Mouse (Mus musculus) forebrain, embryonic 13.5 days (tissue): ENCODE measurements around the gene Gm14180. TPM values are rescaled to one million over a fixed set of nuclear protein-coding genes. Genes with fewer than 3 reads are reported as not detected.
"Not testable (repeated sequence)": the region's sequence is repeated elsewhere in the genome, so short reads cannot be mapped to it uniquely, and the experiment has no call there.

ENCODE experiments used
- ATAC-seq: fragments of 200-750 bp; cut with Nextera tagmentation; 2 replicates; pipeline ENCODE4 v1.8.0; 2017
- H3K27ac ChIP-seq: fragments of 300-500 bp; sonication (generic); 2 replicates; pipeline ENCODE4 v1.5.1; 2015; ENCODE audit warnings: inconsistent platforms, mild to moderate bottlenecking, moderate library complexity
- H3K27me3 ChIP-seq: fragments of 300-500 bp; sonication (generic); 2 replicates; pipeline ENCODE4 v1.6.1; 2015; ENCODE audit warnings: mild to moderate bottlenecking, inconsistent platforms
- H3K36me3 ChIP-seq: fragments of 300-500 bp; sonication (generic); 2 replicates; pipeline ENCODE4 v1.6.1; 2015; ENCODE audit warnings: mild to moderate bottlenecking, inconsistent platforms; ENCODE audit not compliant: poor library complexity, severe bottlenecking
- H3K4me1 ChIP-seq: fragments of 300-500 bp; sonication (generic); 2 replicates; pipeline ENCODE4 v1.6.1; 2015; ENCODE audit warnings: inconsistent platforms
- H3K4me2 ChIP-seq: fragments of 300-500 bp; sonication (generic); 2 replicates; pipeline ENCODE4 v1.6.1; 2015; ENCODE audit warnings: inconsistent platforms, mild to moderate bottlenecking, moderate library complexity
- H3K4me3 ChIP-seq: fragments of 300-500 bp; sonication (generic); 2 replicates; pipeline ENCODE4 v1.5.1; 2015; ENCODE audit warnings: mild to moderate bottlenecking, inconsistent platforms
- H3K9ac ChIP-seq: fragments of 300-500 bp; sonication (generic); 2 replicates; pipeline ENCODE4 v1.6.1; 2015; ENCODE audit warnings: mild to moderate bottlenecking, inconsistent platforms
- H3K9me3 ChIP-seq: fragments of 300-500 bp; sonication (generic); replicated peaks from 2 replicates; pipeline ENCODE4 v1.6.1; 2016; ENCODE audit warnings: inconsistent platforms
- WGBS: fragments of 180-500 bp; shearing (Covaris S2); methylation state at CpG from one replicate; pipeline ENCODE4 v1.1.7; 2015; 5-methylcytosine and 5-hydroxymethylcytosine counted together
- polyA plus RNA-seq: library from polyadenylated mRNA; unstranded; fragments of >200 nt; fragmentation: Nextera tagmentation; extraction: Ambion mirVana; gene quantifications from 2 replicates; pipeline ENCODE4 v1.2.1, GENCODE M21; 2015

Gene Gm14180
- polyA plus RNA-seq = not detected in 2 replicates

DNA sequence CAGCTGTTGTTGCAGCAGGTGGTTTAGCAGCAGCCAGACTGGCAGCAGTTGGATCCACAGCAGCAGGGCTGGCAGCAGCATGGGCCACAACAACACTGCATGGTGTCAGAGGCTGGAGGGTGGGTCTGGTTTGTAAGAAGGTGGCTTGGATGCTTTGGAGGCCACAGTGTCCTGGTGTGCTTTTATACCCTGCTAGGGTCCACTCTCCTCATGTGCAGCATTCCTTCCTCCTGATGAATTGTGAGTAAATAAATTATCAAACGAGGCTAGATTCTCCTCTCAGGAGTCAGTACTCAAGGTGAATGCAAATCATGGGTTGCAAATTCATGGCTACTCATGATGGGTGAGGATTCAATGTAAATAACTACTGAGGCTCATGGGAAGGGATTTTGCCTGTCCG lies at the start of gene Gm14180:
Gene Gm14180 (minus strand): TSS at position 101 of the 400 bp plus-strand sequence.
- Histone ChIP-seq H3K9ac (no peak within 1 kb of the TSS), H3K4me2 (no peak within 1 kb of the TSS), H3K4me1 (no peaks in the 10 kb centered on the region), H3K27ac (no peak within 1 kb of the TSS), H3K9me3 (no peaks in the 10 kb centered on the region), H3K27me3 (no peaks in the 10 kb centered on the region), H3K4me3 (no peak within 1 kb of the TSS), H3K36me3 (no peaks in the 10 kb centered on the region)
- ATAC-seq = no peak
- 67% methylated on average over 2 of the region's 2 CpGs for WGBS

DNA sequence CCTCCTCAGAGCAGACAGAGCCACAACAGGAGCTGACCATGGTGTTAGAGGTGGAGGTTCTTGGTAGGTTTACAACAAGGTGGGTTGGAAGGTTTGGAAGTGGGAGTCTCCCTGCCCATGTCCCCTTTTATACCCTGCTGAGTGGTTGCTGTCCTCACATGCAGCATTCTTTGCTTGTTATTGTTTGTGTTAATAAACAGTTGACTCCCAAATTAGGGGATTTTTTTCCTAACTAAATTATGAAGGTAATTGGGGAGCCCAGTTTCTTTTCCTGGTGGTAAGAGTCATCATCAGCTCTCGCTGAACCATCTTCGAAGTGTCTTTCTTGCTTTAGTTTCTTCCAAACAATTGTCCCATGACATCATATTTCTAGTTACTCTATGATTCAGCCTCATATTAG lies 46.5 kb upstream of the Gm14180 start, which contains the start of gene Krtap4-8:
Gene Krtap4-8 (minus strand): TSS at position 101 of the 400 bp plus-strand sequence.
- Histone ChIP-seq H3K9ac (no peak within 1 kb of the TSS), H3K4me3 (no peak within 1 kb of the TSS), H3K9me3 (no peaks in the 10 kb centered on the region), H3K4me2 (no peak within 1 kb of the TSS), H3K27me3 (no peaks in the 10 kb centered on the region), H3K27ac (no peak within 1 kb of the TSS), H3K36me3 (no peaks in the 10 kb centered on the region), H3K4me1 (no peaks in the 10 kb centered on the region)
- WGBS = 97% methylated on average over 2 of the region's 2 CpGs
- ATAC-seq = no peak

DNA sequence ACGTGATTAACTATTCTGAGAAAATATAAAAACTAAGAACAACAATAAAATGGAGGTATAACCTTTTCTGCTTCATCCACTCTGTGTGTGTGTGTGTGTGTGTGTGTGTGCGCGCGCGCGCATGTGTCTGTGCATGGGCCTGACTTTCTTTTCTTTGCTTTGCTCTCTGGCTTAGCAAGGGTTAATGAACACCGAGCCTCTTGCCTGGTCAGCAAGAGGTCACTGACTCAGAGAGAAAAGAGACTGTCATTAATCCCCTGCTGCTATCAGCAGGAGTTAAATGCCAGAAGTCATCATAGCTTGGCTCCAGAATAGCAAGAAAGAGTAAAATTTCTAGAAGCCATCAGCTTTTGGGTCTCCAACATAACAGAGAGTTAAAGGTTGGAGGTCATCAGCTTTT lies 44.3 kb upstream of the Gm14180 start:
- no peak overlapping the region for H3K9ac ChIP-seq

DNA sequence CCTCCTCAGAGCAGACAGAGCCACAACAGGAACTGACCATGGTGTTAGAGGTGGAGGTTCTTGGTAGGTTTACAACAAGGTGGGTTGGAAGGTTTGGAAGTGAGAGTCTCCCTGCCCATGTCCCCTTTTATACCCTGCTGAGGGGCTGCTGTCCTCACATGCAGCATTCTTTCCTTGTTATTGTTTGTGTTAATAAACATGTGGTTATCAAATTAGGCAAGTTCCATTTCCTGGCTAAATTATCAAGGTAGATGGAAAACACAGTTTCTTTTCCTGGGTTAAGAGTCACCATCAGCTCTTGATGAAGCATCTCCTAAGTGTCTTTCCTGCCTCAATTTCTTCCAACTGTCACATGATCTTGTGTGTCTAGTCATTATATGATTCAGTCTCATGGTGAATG lies 38.7 kb upstream of the Gm14180 start, which contains the start of gene Gm11595:
Gene Gm11595 (minus strand): TSS at position 101 of the 400 bp plus-strand sequence.
- ATAC-seq, H3K4me2 ChIP-seq: not testable (repeated sequence)

More for the DNA sequence above, 44.3 kb upstream of the Gm14180 start:
- H3K4me2 ChIP-seq = no peak overlapping the region
- 38% methylated on average over 7 of the region's 7 CpGs for WGBS
- ATAC-seq = no peak
- H3K27ac ChIP-seq = no peak overlapping the region
- no peak overlapping the region for H3K4me3 ChIP-seq
- H3K4me1 ChIP-seq = no peaks in the 10 kb centered on the region
- H3K27me3 ChIP-seq = no peaks in the 10 kb centered on the region
- H3K9me3 ChIP-seq = no peaks in the 10 kb centered on the region
- H3K36me3 ChIP-seq = no peaks in the 10 kb centered on the region

DNA sequence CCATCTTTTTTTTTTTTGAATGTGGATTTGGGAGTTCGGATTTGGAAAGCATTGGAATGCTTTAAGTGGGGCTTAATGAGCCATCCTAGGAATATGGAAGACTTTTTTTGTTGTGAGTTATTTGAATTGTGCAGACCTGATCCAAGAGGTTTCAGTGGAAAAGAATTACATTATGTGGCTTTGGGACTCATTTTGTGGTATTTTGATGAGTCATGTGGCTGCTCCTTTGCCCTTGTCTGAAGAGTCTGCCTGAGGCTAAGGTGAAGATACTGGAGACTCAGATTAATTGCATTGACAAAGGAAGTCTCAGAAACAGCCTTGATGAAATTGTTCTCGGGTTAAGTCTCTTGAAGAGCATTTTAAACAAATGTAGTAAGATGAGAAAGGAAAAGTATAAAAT lies 34.3 kb upstream of the Gm14180 start:
- H3K36me3 ChIP-seq = no peaks in the 10 kb centered on the region

More for the DNA sequence above, 38.7 kb upstream of the Gm14180 start, which contains the start of gene Gm11595:
- H3K9ac ChIP-seq, H3K4me1 ChIP-seq, H3K9me3 ChIP-seq, H3K36me3 ChIP-seq, H3K27ac ChIP-seq, H3K4me3 ChIP-seq, H3K27me3 ChIP-seq: not testable (repeated sequence)

DNA sequence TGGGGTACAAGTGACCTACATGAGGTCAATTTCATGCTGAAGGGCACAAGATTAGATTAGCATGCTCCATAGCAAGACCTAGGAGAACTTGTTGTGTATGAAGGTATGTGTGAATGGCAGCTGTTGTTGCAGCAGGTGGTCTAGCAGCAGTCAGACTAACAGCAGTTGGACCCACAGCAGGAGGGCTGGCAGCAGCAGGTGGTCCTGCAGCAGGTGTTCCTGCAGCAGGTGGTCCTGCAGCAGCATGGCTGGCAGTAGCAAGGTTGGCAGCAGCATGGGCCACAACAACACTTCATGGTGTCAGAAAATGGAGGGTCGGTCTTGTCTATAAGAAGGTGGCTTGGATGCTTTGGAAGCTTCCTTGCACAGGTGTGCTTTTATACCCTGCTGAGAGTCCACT lies 24.8 kb upstream of the Gm14180 start:
- no peak overlapping the region for H3K9ac ChIP-seq
- H3K27ac ChIP-seq = no peak overlapping the region
- 91% methylated on average over 1 of the region's 1 CpGs for WGBS
- no peaks in the 10 kb centered on the region for H3K36me3 ChIP-seq
- no peaks in the 10 kb centered on the region for H3K4me1 ChIP-seq
- H3K9me3 ChIP-seq = no peaks in the 10 kb centered on the region
- no peak overlapping the region for H3K4me3 ChIP-seq
- no peaks in the 10 kb centered on the region for H3K27me3 ChIP-seq
- ATAC-seq = no peak
- no peak overlapping the region for H3K4me2 ChIP-seq

More for the DNA sequence above, 34.3 kb upstream of the Gm14180 start:
- no peak overlapping the region for H3K27ac ChIP-seq
- no peaks in the 10 kb centered on the region for H3K27me3 ChIP-seq
- no peak for ATAC-seq
- 70% methylated on average over 2 of the region's 2 CpGs for WGBS
- H3K4me3 ChIP-seq = no peak overlapping the region
- no peak overlapping the region for H3K9ac ChIP-seq
- H3K9me3 ChIP-seq = no peaks in the 10 kb centered on the region
- H3K4me1 ChIP-seq = no peaks in the 10 kb centered on the region
- H3K4me2 ChIP-seq = no peak overlapping the region

DNA sequence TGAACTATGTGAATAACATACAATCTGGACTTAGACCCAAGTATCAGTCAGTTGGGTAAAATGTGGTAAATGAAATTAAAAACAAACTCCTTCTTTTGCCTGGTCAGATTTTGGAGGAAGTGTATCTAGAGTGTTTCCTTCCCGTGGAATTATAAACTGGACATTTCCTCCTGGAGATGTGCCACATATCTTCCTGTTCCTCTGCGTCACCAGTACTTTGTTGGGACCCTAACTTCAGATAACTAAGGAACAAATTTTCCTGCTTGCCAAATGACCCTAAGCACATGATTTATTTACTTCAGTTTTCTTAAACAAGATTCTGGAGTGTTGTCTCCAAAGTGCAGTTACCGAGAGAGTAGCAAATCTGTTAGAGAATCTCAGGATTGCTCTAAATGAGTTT lies 9.9 kb upstream of the Gm14180 start:
- ATAC-seq = no peak
- Histone ChIP-seq H3K27ac (no peak overlapping the region), H3K9me3 (no peaks in the 10 kb centered on the region), H3K36me3 (no peaks in the 10 kb centered on the region), H3K27me3 (no peaks in the 10 kb centered on the region), H3K4me2 (no peak overlapping the region), H3K4me3 (no peak overlapping the region), H3K4me1 (no peaks in the 10 kb centered on the region), H3K9ac (no peak overlapping the region)
- 87% methylated on average over 3 of the region's 3 CpGs for WGBS

DNA sequence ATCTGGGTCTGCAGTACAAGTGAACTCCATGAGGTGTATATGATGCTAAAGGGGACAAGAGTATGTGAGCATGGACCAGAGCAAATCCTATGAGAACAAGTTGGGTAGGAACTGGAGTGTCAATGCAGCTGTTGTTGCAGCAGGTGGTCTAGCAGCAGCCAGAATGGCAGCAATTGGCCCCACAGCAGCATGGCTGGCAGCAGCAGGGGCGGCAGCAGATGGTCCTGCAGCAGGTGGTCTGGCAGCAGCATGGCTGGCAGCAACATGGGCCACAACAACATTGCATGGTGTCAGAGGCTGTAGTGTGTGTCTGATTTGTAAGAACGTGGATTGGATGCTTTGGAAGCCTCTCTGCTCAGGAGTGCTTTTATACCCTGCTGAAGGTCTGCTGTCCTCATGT lies 10.0 kb downstream of the Gm14180 start:
- Histone ChIP-seq H3K9me3 (no peaks in the 10 kb centered on the region), H3K4me3 (no peak overlapping the region), H3K4me2 (no peak overlapping the region), H3K4me1 (no peaks in the 10 kb centered on the region), H3K27me3 (no peaks in the 10 kb centered on the region), H3K36me3 (no peaks in the 10 kb centered on the region), H3K9ac (no peak overlapping the region), H3K27ac (no peak overlapping the region)
- ATAC-seq = no peak
- 70% methylated on average over 2 of the region's 2 CpGs for WGBS

DNA sequence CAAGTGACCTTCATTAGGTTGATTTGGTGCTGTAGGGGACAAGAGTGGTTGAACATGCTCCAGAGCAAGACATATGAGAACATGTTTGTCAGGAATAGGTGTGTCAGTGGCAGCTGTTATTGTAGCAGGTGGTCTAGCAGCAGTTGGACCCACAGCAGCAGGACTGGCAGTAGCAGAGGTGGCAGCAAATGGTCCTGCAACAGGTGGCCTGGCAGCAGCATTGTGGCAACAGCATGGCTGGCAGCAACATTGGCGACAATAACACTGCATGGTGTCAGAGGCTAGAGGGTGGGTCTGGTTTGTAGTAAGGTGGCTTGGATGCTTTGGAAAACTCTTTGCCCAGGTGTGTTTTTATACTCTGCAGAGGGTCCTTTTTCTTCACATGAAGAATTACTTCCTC lies 15.3 kb downstream of the Gm14180 start:
- no peaks in the 10 kb centered on the region for H3K9me3 ChIP-seq
- no peak overlapping the region for H3K4me3 ChIP-seq
- ATAC-seq = no peak
- H3K4me1 ChIP-seq = no peaks in the 10 kb centered on the region
- 87% methylated on average over 1 of the region's 1 CpGs for WGBS
- no peak overlapping the region for H3K4me2 ChIP-seq
- no peaks in the 10 kb centered on the region for H3K27me3 ChIP-seq
- no peaks in the 10 kb centered on the region for H3K36me3 ChIP-seq
- no peak overlapping the region for H3K27ac ChIP-seq
- no peak overlapping the region for H3K9ac ChIP-seq

DNA sequence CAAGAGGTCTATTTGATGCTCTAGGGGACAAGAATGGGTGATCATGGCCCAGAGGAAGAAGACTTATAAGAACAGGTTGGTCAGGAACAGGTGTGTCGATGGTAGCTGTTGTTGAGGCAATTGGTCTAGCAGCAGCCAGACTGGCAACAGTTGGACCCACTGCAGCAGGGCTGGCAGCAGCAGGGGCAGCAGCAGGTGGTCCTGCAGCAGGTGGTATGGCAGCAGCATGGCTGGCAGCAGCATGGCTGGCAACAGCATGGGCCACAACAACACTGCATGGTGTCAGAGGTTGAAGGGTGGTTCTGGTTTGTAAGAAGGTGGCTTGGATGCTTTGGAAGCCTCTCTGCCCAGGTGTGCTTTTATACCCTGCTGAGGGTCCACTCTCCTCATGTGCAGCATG lies 43.6 kb downstream of the Gm14180 start, which contains the start of gene Gm14190:
Gene Gm14190 (minus strand): TSS at position 278 of the 400 bp plus-strand sequence.
- no peak within 1 kb of the TSS for H3K27ac ChIP-seq
- 95% methylated on average over 1 of the region's 1 CpGs for WGBS

DNA sequence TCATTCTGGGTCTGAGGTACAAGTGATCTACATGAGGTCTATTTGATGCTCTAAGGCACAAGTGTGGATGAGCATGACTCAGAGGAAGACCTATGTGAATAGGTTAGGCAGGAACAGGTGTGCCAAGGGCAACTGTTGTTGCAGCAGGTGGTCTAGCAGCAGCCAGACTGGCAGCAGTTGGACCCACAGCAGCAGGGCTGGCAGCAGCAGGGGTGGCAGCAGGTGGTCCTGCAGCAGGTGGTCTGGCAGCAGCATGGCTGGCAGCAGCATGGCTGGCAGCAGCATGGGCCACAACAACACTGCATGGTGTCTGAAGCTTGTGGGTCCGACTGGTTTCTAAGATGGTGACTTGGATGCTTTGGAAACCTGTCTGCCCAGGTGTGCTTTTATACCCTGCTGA lies 48.9 kb downstream of the Gm14180 start:
- 86% methylated on average over 1 of the region's 1 CpGs for WGBS
- H3K27me3 ChIP-seq, H3K4me1 ChIP-seq, H3K4me2 ChIP-seq, H3K4me3 ChIP-seq, H3K9me3 ChIP-seq, H3K27ac ChIP-seq, H3K36me3 ChIP-seq, H3K9ac ChIP-seq, ATAC-seq: not testable (repeated sequence)

More for the DNA sequence above, 43.6 kb downstream of the Gm14180 start, which contains the start of gene Gm14190:
- Histone ChIP-seq H3K9ac (no peak within 1 kb of the TSS), H3K4me1 (no peaks in the 10 kb centered on the region), H3K36me3 (no peaks in the 10 kb centered on the region), H3K4me3 (no peak within 1 kb of the TSS), H3K9me3 (no peaks in the 10 kb centered on the region), H3K27me3 (no peaks in the 10 kb centered on the region), H3K4me2 (no peak within 1 kb of the TSS)
- no peak for ATAC-seq
